Mouse (Mus musculus): ENCODE data around the gene Cfd. TPM values are rescaled to one million over a fixed set of nuclear protein-coding genes. Genes with fewer than 3 reads are reported as not detected.
"Not testable (repeated sequence)": the region's sequence is repeated elsewhere in the genome, so short reads cannot be mapped to it uniquely, and the experiment has no call there.

The Cfd gene
- polyA plus RNA-seq, 1 experiment: 1,172 TPM

DNA sequence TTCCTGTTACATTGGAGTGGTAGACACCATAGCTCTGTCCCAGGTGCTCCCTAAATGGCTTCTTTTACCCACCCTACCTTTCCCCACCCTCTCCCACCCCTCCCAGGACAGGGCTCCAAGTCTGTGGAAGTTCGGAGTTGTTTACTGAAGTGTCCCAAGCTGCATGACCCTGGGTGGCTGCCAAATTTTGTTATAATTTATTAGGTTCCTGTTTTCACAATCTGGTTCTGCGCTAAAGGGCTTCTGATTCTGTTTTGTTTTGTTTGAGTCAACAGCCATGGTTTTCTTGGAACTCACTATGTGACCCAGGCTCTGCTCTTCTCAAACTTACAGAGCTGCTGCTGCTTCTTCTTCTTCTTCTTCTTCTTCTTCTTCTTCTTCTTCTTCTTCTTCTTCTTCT is 1.3 kb upstream of the Cfd start:
- H3K4me3 ChIP-seq (ENCODE audit: insufficient read depth, low read depth, low read length): no peak overlapping the region
- H3K27ac ChIP-seq (replicated peaks; ENCODE audit: low read depth, low read length): no peak overlapping the region
- peaks cover 5% of the 10 kb centered on the region for H3K4me1 ChIP-seq (ENCODE audit: control insufficient read depth, insufficient read depth, insufficient read length, low read length)

DNA sequence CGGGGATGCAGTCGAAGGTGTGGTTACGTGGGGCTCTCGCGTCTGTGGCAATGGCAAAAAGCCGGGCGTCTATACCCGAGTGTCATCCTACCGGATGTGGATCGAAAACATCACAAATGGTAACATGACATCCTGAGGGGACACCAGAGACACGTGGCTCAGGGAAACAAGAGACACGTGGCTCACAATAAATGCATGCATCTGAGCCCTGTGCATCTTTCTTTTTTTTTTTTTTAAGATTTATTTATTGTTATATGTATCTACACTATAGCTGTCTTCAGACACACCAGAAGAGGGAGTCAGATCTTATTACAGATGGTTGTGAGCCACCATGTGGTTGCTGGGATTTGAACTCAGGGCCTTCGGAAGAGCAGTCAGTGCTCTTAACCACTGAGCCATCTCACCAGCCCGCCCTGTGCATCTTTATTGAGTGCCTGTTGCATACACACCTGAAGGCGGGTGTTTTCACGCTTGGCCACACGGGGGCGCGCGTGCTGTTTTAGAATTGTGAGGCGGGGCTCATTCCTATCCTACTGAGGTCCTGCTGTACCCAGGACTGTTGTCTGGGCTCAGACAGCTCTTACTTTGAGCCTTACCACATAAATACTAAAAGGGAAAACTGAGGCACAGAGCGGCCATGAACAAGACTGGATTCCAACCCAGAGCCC is 1.9 kb downstream of the Cfd start:
- H3K4me1 ChIP-seq (ENCODE audit: control insufficient read depth, insufficient read depth, insufficient read length, low read length); H3K4me3 ChIP-seq (ENCODE audit: insufficient read depth, low read depth, low read length); H3K27ac ChIP-seq (replicated peaks; ENCODE audit: low read depth, low read length): not testable (repeated sequence)

DNA sequence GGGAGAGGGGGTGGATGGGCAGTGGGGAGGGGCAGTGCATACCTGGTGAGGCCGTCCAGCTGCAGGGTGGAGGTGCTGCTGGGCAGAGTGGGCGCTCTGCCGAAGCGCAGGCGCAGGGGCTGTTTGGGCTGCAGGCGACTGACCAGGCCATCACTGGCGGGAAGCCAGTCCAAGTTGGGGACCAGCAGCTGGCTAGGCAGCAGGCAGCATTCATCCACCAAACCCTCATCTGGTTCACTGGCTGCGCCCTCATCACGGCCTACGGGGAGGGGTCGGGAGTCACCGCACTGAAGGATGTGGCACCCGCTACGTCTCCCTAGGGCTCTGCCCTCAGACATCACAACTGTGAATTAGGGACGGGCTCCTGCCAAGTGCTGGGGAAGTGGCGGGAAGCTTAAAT is 5.7 kb downstream of the Cfd start:
- H3K4me3 ChIP-seq (ENCODE audit: insufficient read depth, low read depth, low read length): no peak overlapping the region
- no peaks in the 10 kb centered on the region; the same call in 1 of the 2 replicates for H3K4me1 ChIP-seq (ENCODE audit: control insufficient read depth, insufficient read depth, insufficient read length, low read length)
- no peak overlapping the region for H3K27ac ChIP-seq (replicated peaks; ENCODE audit: low read depth, low read length)

DNA sequence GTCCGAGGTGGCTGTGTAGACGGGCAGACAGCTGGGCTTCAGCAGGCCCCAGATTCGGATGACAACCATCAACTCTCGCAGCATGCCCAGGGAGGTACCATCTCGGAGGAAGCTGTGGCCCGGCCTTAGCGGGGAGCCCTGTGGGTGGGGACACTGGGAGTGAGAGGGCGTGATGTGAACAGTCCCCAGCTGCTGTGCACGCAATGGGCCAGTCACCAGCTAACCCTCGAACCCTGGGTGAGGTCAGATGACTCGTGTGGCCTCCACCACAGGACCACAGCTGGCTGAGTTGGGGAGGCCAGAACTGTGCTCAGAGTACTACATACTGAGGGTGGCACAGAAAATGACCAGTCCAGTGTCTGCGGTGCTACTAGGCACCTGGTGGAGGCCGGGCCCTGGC is 6.2 kb downstream of the Cfd start:
- H3K27ac ChIP-seq (replicated peaks; ENCODE audit: low read depth, low read length): no peak overlapping the region
- no peaks in the 10 kb centered on the region; the same call in 1 of the 2 replicates for H3K4me1 ChIP-seq (ENCODE audit: control insufficient read depth, insufficient read depth, insufficient read length, low read length)
- no peak overlapping the region for H3K4me3 ChIP-seq (ENCODE audit: insufficient read depth, low read depth, low read length)

DNA sequence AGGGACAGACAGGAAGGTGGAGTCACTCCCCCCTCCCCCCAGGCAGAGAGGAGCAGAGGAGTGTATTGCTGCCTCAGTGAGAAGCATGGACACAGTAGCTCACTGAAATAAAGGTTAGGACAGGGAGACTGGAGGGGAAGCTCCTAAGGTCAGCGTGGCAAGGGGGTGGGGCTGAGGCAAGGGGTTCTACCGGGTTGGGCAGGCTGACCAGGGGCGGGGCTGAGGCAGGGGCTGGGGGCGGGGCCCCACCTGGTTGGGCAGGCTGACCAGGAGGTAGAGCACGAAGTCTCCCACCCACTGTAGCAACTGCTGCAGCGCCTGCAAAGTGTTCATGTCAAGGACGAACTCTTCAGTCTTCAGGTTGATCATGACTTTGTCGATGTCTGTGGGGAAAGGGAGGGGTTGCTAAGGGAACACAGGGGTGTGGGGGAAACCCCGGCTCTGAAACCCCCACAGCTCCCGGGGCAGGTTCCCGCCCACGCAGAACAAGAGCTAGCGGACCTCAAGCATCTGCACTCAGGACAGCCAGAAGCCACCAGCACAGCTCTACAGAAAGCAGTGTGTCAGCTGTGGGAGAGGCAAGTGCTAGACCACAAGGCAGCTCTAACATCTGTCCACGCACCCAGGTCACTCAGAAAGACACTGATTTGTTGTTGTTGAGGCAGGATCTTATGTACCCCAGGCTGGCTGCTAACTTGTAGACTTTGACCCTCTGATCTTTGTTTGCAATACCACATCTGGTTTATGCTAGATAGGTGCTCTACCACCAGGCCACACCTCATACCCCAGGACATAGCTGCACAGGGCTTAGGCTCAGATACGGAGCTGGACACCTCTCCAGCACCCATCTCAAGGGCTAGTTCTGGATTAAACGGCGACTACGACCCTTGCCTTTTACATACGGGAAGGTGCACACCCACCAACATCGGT is 6.9 kb downstream of the Cfd start:
- Histone ChIP-seq H3K4me1 (ENCODE audit: control insufficient read depth, insufficient read depth, insufficient read length, low read length) (no peaks in the 10 kb centered on the region; the same call in 1 of the 2 replicates), H3K27ac (replicated peaks; ENCODE audit: low read depth, low read length) (no peak overlapping the region), H3K4me3 (ENCODE audit: insufficient read depth, low read depth, low read length) (no peak overlapping the region)

DNA sequence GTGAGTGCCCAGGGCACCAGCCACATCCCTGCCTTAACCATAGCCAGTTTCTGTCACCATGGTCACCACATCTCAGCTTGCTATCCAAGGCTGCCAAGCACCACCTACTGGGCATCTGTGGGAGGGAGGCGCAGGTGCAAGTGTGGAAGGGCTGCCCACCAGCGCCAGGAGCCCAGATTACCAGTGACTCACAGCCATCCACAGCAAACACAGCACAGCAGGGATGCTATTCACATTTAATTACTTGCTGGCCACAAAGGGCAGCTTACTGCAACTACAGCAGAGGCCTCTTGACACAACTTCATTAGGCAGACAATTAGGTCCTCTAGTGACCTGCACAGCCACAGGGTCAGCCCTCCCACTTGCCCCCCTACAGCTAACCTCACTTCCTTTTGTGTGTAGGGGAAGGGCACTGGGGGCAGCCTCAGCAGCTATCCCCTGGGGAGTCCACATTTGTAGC is 10.3 kb downstream of the Cfd start:
- no peak overlapping the region for H3K4me3 ChIP-seq (ENCODE audit: insufficient read depth, low read depth, low read length)
- H3K4me1 ChIP-seq (ENCODE audit: control insufficient read depth, insufficient read depth, insufficient read length, low read length): no peaks in the 10 kb centered on the region
- H3K27ac ChIP-seq (replicated peaks; ENCODE audit: low read depth, low read length): no peak overlapping the region

DNA sequence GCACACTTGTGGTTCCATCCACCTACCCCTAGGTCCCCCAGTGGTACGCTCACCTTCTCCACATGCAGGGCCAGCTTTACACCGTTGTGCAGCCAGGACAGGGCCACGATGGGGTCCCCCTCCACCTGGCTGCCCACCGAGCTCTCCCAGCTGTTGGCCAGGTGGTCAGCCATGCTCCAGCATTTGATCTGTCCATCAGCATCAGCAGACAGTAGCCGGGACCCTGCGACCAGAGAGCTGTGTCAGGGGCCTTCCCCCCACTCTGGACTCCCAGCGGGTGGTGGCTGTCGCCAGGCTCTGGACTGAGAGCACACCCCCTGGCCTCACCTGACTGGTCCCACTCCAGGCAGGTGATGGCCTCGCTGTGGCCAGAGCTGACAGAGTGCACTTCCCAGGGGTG is 16.1 kb downstream of the Cfd start:
- H3K27ac ChIP-seq (replicated peaks; ENCODE audit: low read depth, low read length): no peak overlapping the region

DNA sequence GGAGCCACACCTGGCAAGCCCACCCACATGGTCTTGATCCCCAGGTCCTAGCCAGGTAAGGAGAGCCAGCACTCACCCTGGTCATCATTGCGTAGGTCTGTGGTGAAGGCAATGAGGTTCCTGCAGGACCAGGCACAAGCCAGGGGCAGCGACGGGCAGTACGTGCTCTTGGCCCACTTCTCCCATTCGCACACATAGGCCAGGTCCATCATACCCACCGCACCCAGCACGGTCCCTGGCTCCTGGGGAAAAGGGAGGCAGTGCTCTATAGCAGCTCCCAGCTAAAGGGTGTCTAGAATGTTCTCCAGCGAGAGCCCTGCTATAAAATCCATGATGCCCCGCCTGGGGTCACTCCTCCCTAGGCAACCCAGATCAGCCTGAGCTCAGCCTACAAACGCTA is 16.8 kb downstream of the Cfd start:
- H3K4me3 ChIP-seq (ENCODE audit: insufficient read depth, low read depth, low read length): no peak overlapping the region
- no peaks in the 10 kb centered on the region for H3K4me1 ChIP-seq (ENCODE audit: control insufficient read depth, insufficient read depth, insufficient read length, low read length)

More for the DNA sequence above, 16.1 kb downstream of the Cfd start:
- Histone ChIP-seq H3K4me1 (ENCODE audit: control insufficient read depth, insufficient read depth, insufficient read length, low read length) (no peaks in the 10 kb centered on the region), H3K4me3 (ENCODE audit: insufficient read depth, low read depth, low read length) (no peak overlapping the region)

DNA sequence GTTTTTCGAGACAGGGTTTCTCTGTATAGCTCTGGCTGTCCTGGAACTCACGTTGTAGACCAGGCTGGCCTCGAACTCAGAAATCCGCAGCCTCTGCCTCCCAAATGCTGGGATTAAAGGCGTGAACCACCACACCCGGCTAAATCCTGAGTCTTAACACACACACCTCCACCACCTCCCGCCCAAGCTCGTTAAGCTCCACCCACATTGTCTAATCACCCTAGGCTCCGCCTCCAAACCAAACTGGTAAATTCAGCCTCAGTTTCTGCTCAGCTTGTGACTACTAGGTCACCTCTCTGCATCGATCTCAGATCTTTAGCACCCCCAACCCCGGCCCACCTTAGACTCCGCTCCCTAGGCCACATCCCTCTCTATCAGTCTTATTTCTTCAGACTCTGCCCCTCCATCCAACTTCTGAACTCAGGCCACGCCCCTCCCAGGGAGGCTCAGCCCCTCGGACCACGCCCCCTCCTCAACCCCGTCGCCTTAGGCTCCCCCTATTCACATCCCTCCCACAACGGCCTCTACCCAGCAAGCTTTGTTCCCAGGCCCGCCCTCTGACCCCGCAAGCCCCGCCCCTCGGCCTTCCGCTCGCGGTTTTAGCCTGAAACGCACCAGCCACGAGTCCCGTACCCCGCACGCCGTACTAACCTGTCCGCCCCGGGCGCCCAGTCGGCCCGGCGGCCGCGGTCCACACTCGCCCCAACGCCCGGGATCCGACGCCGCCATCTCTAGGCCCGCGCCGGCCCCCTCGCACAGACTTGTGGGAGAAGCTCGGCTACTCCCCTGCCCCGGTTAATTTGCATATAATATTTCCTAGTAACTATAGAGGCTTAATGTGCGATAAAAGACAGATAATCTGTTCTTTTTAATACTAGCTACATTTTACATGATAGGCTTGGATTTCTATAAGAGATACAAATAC is 17.8 kb downstream of the Cfd start, which contains the start of gene Med16:
Med16 (minus strand) TSS at position 757 of the 925 bp plus-strand sequence.
- H3K27ac ChIP-seq (replicated peaks; ENCODE audit: low read depth, low read length): peak within 1 kb of the TSS; percentile 99
- peak within 1 kb of the TSS; percentile 96 for H3K4me3 ChIP-seq (ENCODE audit: insufficient read depth, low read depth, low read length)
- no peaks in the 10 kb centered on the region for H3K4me1 ChIP-seq (ENCODE audit: control insufficient read depth, insufficient read depth, insufficient read length, low read length)

More for the DNA sequence above, 16.8 kb downstream of the Cfd start:
- no peak overlapping the region for H3K27ac ChIP-seq (replicated peaks; ENCODE audit: low read depth, low read length)

DNA sequence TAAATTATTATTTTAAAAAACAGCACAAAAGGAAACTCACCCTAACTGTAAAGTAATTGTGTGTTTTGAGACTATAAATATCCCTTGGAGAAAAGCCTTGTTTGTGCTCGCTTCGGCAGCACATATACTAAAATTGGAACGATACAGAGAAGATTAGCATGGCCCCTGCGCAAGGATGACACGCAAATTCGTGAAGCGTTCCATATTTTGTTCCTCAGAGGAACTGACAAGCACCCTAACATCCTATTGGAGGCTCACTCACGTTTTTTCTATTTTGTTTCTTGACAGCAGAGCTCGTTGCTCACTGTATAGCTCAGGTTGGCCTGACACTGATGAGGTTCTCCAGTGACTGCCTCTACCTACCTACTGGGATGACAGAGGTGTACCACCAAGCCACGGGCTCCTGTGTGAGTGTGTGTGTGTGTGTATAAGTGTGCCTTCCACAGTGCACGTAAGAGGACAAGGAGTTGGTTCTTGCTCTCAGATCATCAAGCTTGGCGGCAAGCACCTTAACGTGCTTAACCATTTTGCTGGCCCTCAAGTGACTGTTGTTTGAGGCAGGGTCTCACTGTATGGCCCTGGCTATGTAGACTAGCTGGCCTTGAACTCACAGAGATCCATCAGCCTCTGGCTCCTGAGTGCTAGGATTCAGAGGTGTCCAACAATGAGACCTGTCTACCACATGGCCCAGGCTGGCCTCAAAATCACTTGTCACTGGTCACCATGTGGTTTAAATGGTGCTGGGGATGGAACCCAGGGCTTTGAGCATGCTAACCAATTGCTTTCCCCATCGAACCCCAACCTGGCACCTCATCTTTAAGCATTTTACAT is 18.7 kb downstream of the Cfd start:
- Histone ChIP-seq H3K27ac (replicated peaks; ENCODE audit: low read depth, low read length) (0 out of 2 replicates have a peak overlapping the region, but pooled peaks have one; percentile 3), H3K4me3 (ENCODE audit: insufficient read depth, low read depth, low read length) (no peak overlapping the region), H3K4me1 (ENCODE audit: control insufficient read depth, insufficient read depth, insufficient read length, low read length) (no peaks in the 10 kb centered on the region; the same call in 1 of the 2 replicates)

DNA sequence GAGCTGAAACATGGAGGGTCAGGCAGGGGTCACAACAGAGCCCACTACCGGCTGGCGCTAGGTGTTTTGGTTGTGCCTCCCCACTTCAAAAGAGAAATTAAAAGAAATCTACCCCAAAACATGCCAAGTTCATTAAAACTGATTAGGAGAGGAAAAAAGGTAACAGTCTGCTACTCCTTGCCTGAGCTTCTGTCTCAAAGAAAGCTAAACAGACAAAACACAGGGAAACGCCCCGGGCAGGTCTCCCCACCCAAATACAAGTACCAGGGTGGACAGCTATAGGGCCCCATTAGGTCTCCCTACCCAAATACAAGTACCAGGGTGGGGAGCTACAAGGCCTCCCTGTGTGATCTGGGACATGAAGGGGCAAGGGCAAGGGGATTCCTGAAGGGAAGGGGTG is 19.9 kb downstream of the Cfd start, which contains the start of gene Gm26602:
Gm26602 (plus strand) TSS at position 301 of the 400 bp plus-strand sequence.
- H3K4me3 ChIP-seq (ENCODE audit: insufficient read depth, low read depth, low read length): no peak within 1 kb of the TSS
- no peak within 1 kb of the TSS for H3K27ac ChIP-seq (replicated peaks; ENCODE audit: low read depth, low read length)
- peaks cover 7% of the 10 kb centered on the region for H3K4me1 ChIP-seq (ENCODE audit: control insufficient read depth, insufficient read depth, insufficient read length, low read length)

DNA sequence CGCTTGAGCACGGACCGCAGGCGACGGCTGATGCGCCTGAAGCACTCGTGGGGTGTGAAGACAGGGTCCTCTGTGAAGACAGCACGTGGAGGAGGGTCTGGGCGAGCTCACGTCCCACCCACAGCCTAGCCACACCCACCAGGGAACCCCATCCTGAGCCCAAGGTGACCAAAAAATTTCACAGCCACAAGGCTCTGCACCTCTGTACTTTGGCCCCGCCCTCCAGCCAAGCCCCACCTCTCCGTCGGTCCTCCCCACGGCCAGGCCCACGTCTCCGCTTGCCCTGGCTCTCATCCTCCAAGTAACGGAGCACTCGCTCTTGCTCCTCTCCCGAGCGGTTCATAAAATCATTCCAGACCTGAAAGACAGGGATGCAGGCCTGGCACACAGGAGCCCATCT is 21.8 kb downstream of the Cfd start:
- peaks cover 13% of the 10 kb centered on the region for H3K4me1 ChIP-seq (ENCODE audit: control insufficient read depth, insufficient read depth, insufficient read length, low read length)
- H3K4me3 ChIP-seq (ENCODE audit: insufficient read depth, low read depth, low read length): no peak overlapping the region
- no peak overlapping the region for H3K27ac ChIP-seq (replicated peaks; ENCODE audit: low read depth, low read length)

DNA sequence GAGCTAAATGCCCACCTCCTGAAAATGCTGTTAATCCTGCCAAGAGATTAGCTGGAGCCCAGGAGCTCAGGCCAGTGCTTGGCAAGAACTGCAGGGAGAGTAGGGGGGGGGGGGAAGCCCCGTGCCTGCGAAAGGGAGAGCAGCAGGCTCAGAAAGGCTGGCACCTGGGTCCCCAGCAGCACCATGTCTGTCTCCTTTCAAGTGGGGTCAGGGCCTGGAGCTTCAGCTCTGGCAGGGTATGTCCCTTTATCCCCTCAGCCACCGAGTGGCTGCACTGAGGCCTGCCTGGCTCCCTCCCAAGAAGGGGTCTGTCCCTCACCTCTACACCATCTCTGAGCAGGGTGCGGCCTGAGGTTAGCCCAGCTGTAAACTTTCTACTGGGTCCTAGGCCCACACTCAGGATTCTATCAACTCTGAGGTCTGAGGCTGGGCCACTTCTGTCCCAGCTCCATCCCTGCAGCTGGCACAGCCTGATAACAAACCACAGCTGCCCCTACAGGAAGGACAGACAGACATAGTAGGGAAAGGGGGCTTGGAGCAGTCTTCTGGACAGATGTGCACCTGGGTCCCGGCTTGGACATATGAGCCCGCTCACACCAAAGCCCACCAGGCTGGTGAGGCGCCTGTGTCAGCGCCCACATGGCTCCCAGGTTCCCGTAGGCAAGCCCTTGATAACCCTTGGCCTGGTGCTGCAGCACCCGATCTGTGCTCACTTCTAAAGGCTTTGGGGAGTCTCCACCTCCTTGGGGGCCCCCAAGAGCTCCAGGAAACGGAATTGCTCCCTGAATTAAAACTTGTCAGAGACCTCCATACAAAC is 23.7 kb downstream of the Cfd start:
- Histone ChIP-seq H3K27ac (replicated peaks; ENCODE audit: low read depth, low read length) (no peak overlapping the region), H3K4me3 (ENCODE audit: insufficient read depth, low read depth, low read length) (no peak overlapping the region), H3K4me1 (ENCODE audit: control insufficient read depth, insufficient read depth, insufficient read length, low read length) (peaks cover 13% of the 10 kb centered on the region)
